Mouse (Mus musculus) thymus, postnatal 36 days (tissue): ENCODE results near the gene Krtap6-1.
"Not testable (repeated sequence)": the region's sequence is repeated elsewhere in the genome, so short reads cannot be mapped to it uniquely, and the experiment has no call there.

ENCODE experiments used
- DNase-seq, 2 experiments: peaks; one replicate each; pipeline ENCODE4 v3.0.0; 2022; ENCODE audit warnings: mixed read lengths in 2 of 2

Gene Krtap6-1

GRCm38 (mm10) chr16:89031399-89031798 lies at the start of gene Krtap6-1:
Gene Krtap6-1, plus strand, starts transcription at chr16:89031699.
- not testable (repeated sequence) for DNase-seq

- DNase-seq, result no peak
Observed at GRCm38 (mm10) chr16:89010659-89011058, 20.8 kb upstream of the Krtap6-1 start, which contains the start of gene Krtap22-2. Gene Krtap22-2, minus strand, starts transcription at chr16:89010759.

GRCm38 (mm10) chr16:89013973-89014372 lies 17.5 kb upstream of the Krtap6-1 start:
- no peak for DNase-seq

GRCm38 (mm10) chr16:89014984-89015383 lies 16.5 kb upstream of the Krtap6-1 start, which contains the start of gene Gm10229:
Gene Gm10229, plus strand, starts transcription at chr16:89015284.
- DNase-seq, result not testable (repeated sequence)

- DNase-seq, result not testable (repeated sequence)
Observed at GRCm38 (mm10) chr16:89041372-89041771, 9.9 kb downstream of the Krtap6-1 start, which contains the start of gene Gm10228. Gene Gm10228, minus strand, starts transcription at chr16:89041472.

- no peak for DNase-seq
Observed at GRCm38 (mm10) chr16:89047783-89048182, 16.3 kb downstream of the Krtap6-1 start, which contains the start of gene Krtap6-5. Gene Krtap6-5, minus strand, starts transcription at chr16:89047883.

- DNase-seq, result not testable (repeated sequence)
Observed at GRCm38 (mm10) chr16:89063902-89064301, 32.4 kb downstream of the Krtap6-1 start, which contains the start of gene 1110025L11Rik. Gene 1110025L11Rik, minus strand, starts transcription at chr16:89064002.

- not testable (repeated sequence) for DNase-seq
Observed at GRCm38 (mm10) chr16:89071041-89071440, 39.5 kb downstream of the Krtap6-1 start.
